Mouse (Mus musculus) MEL (cell line): Measurements from ENCODE around the gene Tlk1. TPM values are rescaled to one million over a fixed set of nuclear protein-coding genes. Genes with fewer than 3 reads are reported as not detected.

Experiments used
- DNase-seq: peaks from one replicate; pipeline ENCODE4 v3.0.0; 2011; ENCODE audit warnings: low read depth, low spot score
- H3K27ac ChIP-seq: 2 replicates; pipeline ENCODE4 v1.5.1; 2012; ENCODE audit warnings: low read depth, mild to moderate bottlenecking, control low read depth, low read length, moderate library complexity; ENCODE audit not compliant: control insufficient read depth
- H3K27me3 ChIP-seq, 2 experiments: fragments of 150-350 bp in 1 of 2; sonication (generic) in 1 of 2; 2 replicates each; pipeline ENCODE4 v1.6.1; 2012; ENCODE audit warnings: low read length in 2 of 2, mild to moderate bottlenecking in 2 of 2, improper control_type of control experiment in 1 of 2, moderate library complexity in 1 of 2; ENCODE audit not compliant: insufficient read depth in 2 of 2, control insufficient read depth in 1 of 2
- H3K36me3 ChIP-seq, 2 experiments: 2 replicates each; pipeline ENCODE4 v1.6.1; 2012 to 2014; ENCODE audit warnings: low read length in 2 of 2, improper control_type of control experiment in 1 of 2, inconsistent platforms in 1 of 2, mild to moderate bottlenecking in 1 of 2; ENCODE audit not compliant: insufficient read depth in 2 of 2, control insufficient read depth in 1 of 2
- H3K4me1 ChIP-seq, 2 experiments: fragments of 150-350 bp in 1 of 2; sonication (generic) in 1 of 2; 2 replicates each; pipeline ENCODE4 v1.6.1; 2012; ENCODE audit warnings: low read length in 2 of 2, improper control_type of control experiment in 1 of 2, mild to moderate bottlenecking in 1 of 2; ENCODE audit not compliant: insufficient read depth in 2 of 2, control insufficient read depth in 1 of 2
- H3K4me3 ChIP-seq, 2 experiments: fragments of 150-350 bp in 1 of 2; sonication (generic) in 1 of 2; 2 replicates each; pipeline ENCODE4 v1.5.1; 2012; ENCODE audit warnings: low read depth in 2 of 2, low read length in 2 of 2, mild to moderate bottlenecking in 2 of 2, moderate library complexity in 2 of 2, control low read depth in 1 of 2, improper control_type of control experiment in 1 of 2; ENCODE audit not compliant: control insufficient read depth in 1 of 2, insufficient read depth in 1 of 2
- H3K79me2 ChIP-seq: 2 replicates; pipeline ENCODE4 v1.6.1; 2012; ENCODE audit warnings: mild to moderate bottlenecking, low read length, moderate library complexity; ENCODE audit not compliant: control insufficient read depth, poor library complexity, insufficient read depth
- H3K9ac ChIP-seq: 2 replicates; pipeline ENCODE4 v1.6.1; 2012; ENCODE audit warnings: low read depth, mild to moderate bottlenecking, control low read depth, low read length, moderate library complexity; ENCODE audit not compliant: control insufficient read depth, poor library complexity, severe bottlenecking
- H3K9me3 ChIP-seq: fragments of 150-350 bp; sonication (generic); replicated peaks from 2 replicates; pipeline ENCODE4 v1.6.1; 2012; ENCODE audit warnings: mild to moderate bottlenecking, low read length, improper control_type of control experiment, moderate library complexity; ENCODE audit not compliant: insufficient read depth
- BHLHE40 ChIP-seq: IDR thresholded peaks from 2 replicates; pipeline ENCODE4 v1.6.1; 2012; ENCODE audit warnings: low read depth, mild to moderate bottlenecking, inconsistent platforms, low read length, improper control_type of control experiment, borderline replicate concordance
- CHD1 ChIP-seq: IDR thresholded peaks from 2 replicates; pipeline ENCODE4 v1.6.1; 2012; ENCODE audit warnings: low read depth, mild to moderate bottlenecking, inconsistent platforms, low read length, improper control_type of control experiment
- CTCF ChIP-seq, 3 experiments: IDR thresholded peaks in 2 of 3; conservative IDR thresholded peaks in 1 of 3; 2 replicates each; pipeline ENCODE4 v1.5.1; 2011 to 2012; ENCODE audit warnings: low read length in 3 of 3, low read depth in 2 of 3, mild to moderate bottlenecking in 2 of 3, improper control_type of control experiment in 1 of 3, inconsistent platforms in 1 of 3, mixed read lengths in 1 of 3, moderate library complexity in 1 of 3; ENCODE audit not compliant: control insufficient read depth in 1 of 3, insufficient read depth in 1 of 3, poor library complexity in 1 of 3, severe bottlenecking in 1 of 3
- GABPA ChIP-seq: IDR thresholded peaks from 2 replicates; pipeline ENCODE4 v1.6.1; 2012; ENCODE audit warnings: low read depth, mild to moderate bottlenecking, inconsistent platforms, low read length, improper control_type of control experiment, moderate library complexity
- JUND ChIP-seq: IDR thresholded peaks from 2 replicates; pipeline ENCODE4 v1.6.1; 2011; ENCODE audit warnings: low read depth, mild to moderate bottlenecking, improper control_type of control experiment, low read length
- MXI1 ChIP-seq: IDR thresholded peaks from 2 replicates; pipeline ENCODE4 v1.6.1; 2011; ENCODE audit warnings: mild to moderate bottlenecking, low read depth, low read length, improper control_type of control experiment
- SMC3 ChIP-seq: IDR thresholded peaks from 2 replicates; pipeline ENCODE4 v1.6.1; 2011; ENCODE audit warnings: low read depth, low read length, improper control_type of control experiment
- TAL1 ChIP-seq: IDR thresholded peaks from 2 replicates; pipeline ENCODE4 v1.6.1; 2012; ENCODE audit warnings: mild to moderate bottlenecking, inconsistent platforms, low read length, moderate library complexity, mixed read lengths
- TCF12 ChIP-seq: IDR thresholded peaks from 2 replicates; pipeline ENCODE4 v1.6.1; 2014; ENCODE audit warnings: low read depth, mild to moderate bottlenecking, inconsistent platforms, low read length, improper control_type of control experiment, moderate library complexity
- USF1 ChIP-seq: IDR thresholded peaks from 2 replicates; pipeline ENCODE4 v1.6.1; 2014; ENCODE audit warnings: low read depth, mild to moderate bottlenecking, inconsistent platforms, low read length, improper control_type of control experiment, moderate library complexity
- USF2 ChIP-seq, 2 experiments: IDR thresholded peaks; 2 replicates each; pipeline ENCODE4 v1.6.1; 2011 to 2012; ENCODE audit warnings: improper control_type of control experiment in 2 of 2, low read length in 2 of 2, borderline replicate concordance in 1 of 2, inconsistent platforms in 1 of 2, low read depth in 1 of 2, mild to moderate bottlenecking in 1 of 2; ENCODE audit not compliant: insufficient read depth in 1 of 2
- ZC3H11A ChIP-seq: IDR thresholded peaks from 2 replicates; pipeline ENCODE4 v1.6.1; 2012; ENCODE audit warnings: low read depth, mild to moderate bottlenecking, inconsistent platforms, low read length, improper control_type of control experiment
- ZMIZ1 ChIP-seq: IDR thresholded peaks from 2 replicates; pipeline ENCODE4 v1.6.1; 2012; ENCODE audit warnings: low read depth, mild to moderate bottlenecking, inconsistent platforms, low read length, improper control_type of control experiment, moderate library complexity
- ZNF384 ChIP-seq: IDR thresholded peaks from 2 replicates; pipeline ENCODE4 v1.6.1; 2012; ENCODE audit warnings: low read depth, mild to moderate bottlenecking, inconsistent platforms, low read length, improper control_type of control experiment
- polyA plus RNA-seq, 2 experiments: library from polyadenylated mRNA; stranded (reverse) in 1 of 2; unstranded in 1 of 2; fragments of >175 nt in 1 of 2; fragments of >200 nt in 1 of 2; gene quantifications; 2 replicates each; pipeline versions ENCODE4 v1.2.1 to v1.2.4; 2012; ENCODE audit warnings: low replicate concordance in 2 of 2, low read depth in 1 of 2; ENCODE audit not compliant: insufficient read length in 2 of 2, insufficient read depth in 1 of 2, missing spikeins in 1 of 2
- total RNA-seq: library from RNA; depleted of rRNA; stranded (reverse); fragments of 300-350 nt; gene quantifications from 2 replicates; pipeline ENCODE4 v1.2.3, GENCODE M21; 2012

The Tlk1 gene
- total and polyA plus RNA-seq, 3 experiments = 20.5 to 57.0 (median 56.6) TPM

DNA sequence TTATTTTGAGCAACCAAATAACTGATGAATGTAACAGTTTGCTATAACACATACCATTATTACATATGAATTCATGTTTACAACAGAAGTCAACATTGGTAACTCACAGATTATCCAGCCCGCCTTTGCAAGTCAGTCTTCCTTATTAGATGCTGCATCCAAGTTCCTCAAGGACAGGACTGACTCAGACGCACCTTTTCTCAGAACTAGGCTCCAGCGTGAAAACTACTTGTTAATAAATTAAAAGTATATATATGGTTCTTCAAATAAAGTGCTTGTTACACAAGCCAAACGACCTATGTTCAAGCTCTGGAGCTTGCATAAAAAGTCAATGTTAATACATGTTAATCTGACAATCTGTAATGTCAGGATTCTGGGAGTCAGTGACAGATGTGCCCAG, 11.9 kb downstream of the Tlk1 start:
- H3K9ac ChIP-seq = no peak overlapping the region
- H3K4me1 ChIP-seq = peaks cover 1 to 8% of the 10 kb centered on the region in 2 experiments; a peak in 3 of 4 replicates
- TF ChIP-seq MXI1 (no peak), ZNF384 (no peak), GABPA (no peak), JUND (no peak), CHD1 (no peak), USF2 (IDR thresholded peaks at IDR 0.05; ENCODE audit: borderline replicate concordance in 1 of 2, insufficient read depth in 1 of 2, low read depth in 1 of 2, low read length in 2 of 2) (no peak), ZMIZ1 (no peak), CTCF (IDR thresholded peaks at IDR 0.05 in 2 of 3, conservative IDR thresholded peaks at IDR 0.05 in 1 of 3; ENCODE audit: control insufficient read depth in 1 of 3, insufficient read depth in 1 of 3, low read depth in 2 of 3, low read length in 3 of 3, poor library complexity in 1 of 3, severe bottlenecking in 1 of 3) (no peak), TCF12 (no peak), SMC3 (no peak), BHLHE40 (no peak), ZC3H11A (no peak), TAL1 (no peak)
- peaks cover 71% of the 10 kb centered on the region for H3K79me2 ChIP-seq
- no peak overlapping the region for H3K27ac ChIP-seq
- no peak overlapping the region for H3K4me3 ChIP-seq
- peaks cover 0 to 30% of the 10 kb centered on the region in 2 experiments; a peak in 3 of 4 replicates for H3K36me3 ChIP-seq
- no peak for DNase-seq
- no peaks in the 10 kb centered on the region for H3K9me3 ChIP-seq
- no peaks in the 10 kb centered on the region for H3K27me3 ChIP-seq

DNA sequence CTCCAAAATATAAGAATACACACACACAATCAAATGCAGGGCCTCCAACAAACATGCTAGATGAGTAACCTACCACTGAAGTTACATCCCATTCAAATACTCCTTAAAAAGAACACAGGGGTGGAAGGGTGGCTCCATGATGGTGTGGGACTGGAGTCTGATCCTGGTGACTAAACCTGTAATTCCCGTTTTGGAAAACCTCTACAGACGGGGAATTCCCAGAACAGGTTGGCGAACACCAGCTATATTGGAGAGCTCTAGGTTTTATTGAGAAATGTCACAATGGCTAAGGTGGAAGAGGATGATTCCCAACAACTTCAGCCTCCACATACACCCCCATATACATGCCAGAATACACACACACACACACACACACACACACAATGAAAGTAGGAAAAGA, 14.1 kb downstream of the Tlk1 start:
- H3K36me3 ChIP-seq = peaks cover 3 to 29% of the 10 kb centered on the region in 2 experiments
- H3K27ac ChIP-seq = no peak overlapping the region
- H3K4me3 ChIP-seq = no peak overlapping the region
- H3K9me3 ChIP-seq = no peaks in the 10 kb centered on the region
- H3K4me1 ChIP-seq = peaks cover 11 to 12% of the 10 kb centered on the region in 2 experiments
- no peak overlapping the region for H3K9ac ChIP-seq
- DNase-seq = no peak
- H3K79me2 ChIP-seq = peaks cover 72% of the 10 kb centered on the region
- H3K27me3 ChIP-seq = no peaks in the 10 kb centered on the region
- TF ChIP-seq USF1 = no peak
- TF ChIP-seq, all 39 proteins: peak for 0

GRCm38 (mm10) chr2:70809921-70810320, 15.6 kb downstream of the Tlk1 start:
- no peak for DNase-seq
- no peaks in the 10 kb centered on the region for H3K9me3 ChIP-seq
- H3K4me1 ChIP-seq = peaks cover 11 to 12% of the 10 kb centered on the region in 2 experiments
- H3K9ac ChIP-seq = no peak overlapping the region
- H3K27ac ChIP-seq = no peak overlapping the region
- TF ChIP-seq TCF12 = no peak
- peaks cover 4 to 29% of the 10 kb centered on the region in 2 experiments for H3K36me3 ChIP-seq
- H3K4me3 ChIP-seq = no peak overlapping the region
- no peaks in the 10 kb centered on the region for H3K27me3 ChIP-seq
- H3K79me2 ChIP-seq = peaks cover 71% of the 10 kb centered on the region
